Mouse (Mus musculus) cerebellum, adult 18-20 months (tissue): Measurements from ENCODE around the gene Mllt11.

Experiments used
- DNase-seq, 2 experiments: peaks; one replicate each; pipeline ENCODE4 v3.0.0; 2021

The Mllt11 gene

DNA sequence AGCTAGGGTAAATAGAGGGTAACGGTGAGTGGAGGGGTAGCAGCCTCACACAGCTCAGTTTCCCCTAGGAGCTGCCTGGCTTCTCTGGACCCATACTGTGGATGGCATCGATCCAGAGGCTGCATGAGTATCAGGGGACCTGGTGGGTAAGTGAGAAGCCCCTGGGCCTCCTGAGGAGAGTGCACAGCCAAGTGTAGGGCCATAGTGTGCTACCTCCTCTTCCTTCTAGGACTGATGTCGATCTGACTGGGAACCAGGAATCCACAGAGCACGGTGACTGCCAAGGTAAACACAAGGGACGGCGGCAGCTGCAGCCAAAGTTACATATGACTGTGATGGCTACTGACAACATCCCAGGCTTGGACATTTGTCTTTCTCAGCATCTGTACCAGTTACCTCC is 60.9 kb downstream of the Mllt11 start:
- DNase-seq = no peak

DNA sequence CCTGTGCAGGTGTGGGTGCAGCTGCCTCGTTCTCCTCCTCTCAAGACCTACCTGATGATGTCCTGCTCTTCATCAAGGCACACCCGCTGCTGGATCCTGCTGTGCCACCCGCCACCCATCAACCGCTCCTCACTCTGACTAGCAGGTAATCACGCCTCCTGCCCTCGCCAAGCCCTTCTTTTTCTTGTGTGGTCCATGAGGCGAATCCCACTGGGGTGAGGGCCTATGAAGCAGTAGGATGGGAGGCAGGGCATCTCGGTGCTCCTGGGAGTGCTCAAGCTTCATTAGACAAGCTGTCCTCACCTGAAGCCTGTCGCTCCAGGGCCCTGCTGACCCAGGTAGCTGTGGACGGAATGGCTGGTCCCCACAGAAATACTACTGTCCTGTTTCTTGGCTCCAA is 62.0 kb downstream of the Mllt11 start:
- DNase-seq = no peak
